Mouse (Mus musculus): Measurements from ENCODE around the gene C1qtnf1. TPM values are rescaled to one million over a fixed set of nuclear protein-coding genes. Genes with fewer than 3 reads are reported as not detected.
A peak's percentile ranks its signal among the peaks of the same experiment; 100 is the strongest.

The C1qtnf1 gene
- polyA plus RNA-seq, 1 experiment from 2014 or later, result 7.5 TPM

DNA sequence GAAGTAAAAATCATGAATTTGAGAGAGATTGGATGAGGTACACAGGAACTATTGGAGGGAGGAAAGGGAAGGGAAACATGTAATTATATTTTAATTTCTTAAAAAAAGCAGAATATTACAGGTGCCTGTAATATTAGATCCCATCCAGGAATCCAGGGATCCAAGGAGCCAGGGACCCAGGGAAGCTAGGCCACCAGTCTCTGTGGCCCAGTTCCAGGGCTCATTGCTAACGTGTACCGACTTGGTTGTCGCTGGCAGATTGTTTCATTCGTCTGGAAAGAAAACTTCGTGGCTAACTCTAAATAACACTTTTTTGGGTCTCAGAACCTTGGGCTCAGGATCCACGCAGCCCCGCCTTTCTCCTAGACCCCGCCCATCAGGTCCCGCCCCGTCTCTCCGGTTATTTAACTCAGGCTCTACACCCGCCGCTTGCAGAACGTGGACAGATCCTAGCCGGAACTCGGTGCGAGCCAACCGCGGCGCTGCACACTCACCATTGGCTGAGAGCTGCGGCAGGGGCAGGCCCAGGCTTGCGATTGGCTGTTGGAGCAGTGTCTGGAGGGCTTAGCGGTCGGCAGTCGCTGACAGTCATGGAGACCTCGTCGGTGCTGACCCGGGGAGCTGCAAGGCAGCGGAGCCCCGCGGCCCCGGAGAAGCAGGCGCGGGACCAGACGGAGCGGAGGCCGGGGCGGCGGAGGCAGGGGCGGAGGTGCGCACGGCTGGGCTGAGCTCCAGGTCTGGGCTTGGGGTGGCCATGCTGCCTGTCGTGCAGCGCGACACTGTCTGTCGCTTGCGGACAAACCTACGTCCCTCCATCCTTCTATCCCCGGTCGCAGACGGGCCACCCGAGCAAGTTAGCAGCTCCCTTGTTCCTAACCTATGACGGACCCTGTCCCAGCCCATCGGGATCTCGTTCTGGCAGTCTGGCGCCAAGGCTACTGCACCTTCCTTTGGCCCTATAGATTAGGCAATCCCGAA lies 48.7 kb downstream of the C1qtnf1 start, which contains the start of gene Engase:
Gene Engase, plus strand, starts transcription at position 434 of the 978 bp plus-strand sequence.
- Histone ChIP-seq H3K27ac (replicated peaks in 1 of 2; ENCODE audit: control insufficient read depth in 1 of 2, insufficient read depth in 1 of 2, low read depth in 2 of 2, low read length in 2 of 2) (peak within 1 kb of the TSS; percentile 31 to 42; a peak in 2 of 4 replicates), H3K4me1 (ENCODE audit: control insufficient read depth in 2 of 2, insufficient read depth in 2 of 2, low read length in 2 of 2) (peaks cover 3 to 8% of the 10 kb centered on the region in 2 experiments; a peak in 1 of 4 replicates), H3K9me3 (ENCODE audit: control insufficient read depth, low read length) (no peaks in the 10 kb centered on the region), H3K4me3 (ENCODE audit: control insufficient read depth in 1 of 2, insufficient read depth in 1 of 2, low read depth in 1 of 2, low read length in 2 of 2) (peak within 1 kb of the TSS; percentile 72 to 79), H3K36me3 (ENCODE audit: control insufficient read depth, insufficient read depth, low read length) (0 out of 2 replicates have a peak, but pooled peaks cover 6% of the 10 kb centered on the region), H3K4me2 (ENCODE audit: low read length) (peak within 1 kb of the TSS; percentile 96), H3K27me3 (ENCODE audit: control insufficient read depth, insufficient read depth, low read length) (no peaks in the 10 kb centered on the region), H3K9ac (ENCODE audit: low read length) (peak within 1 kb of the TSS; percentile 82)
- peak; percentile 98 for ATAC-seq (ENCODE audit: insufficient number of reproducible peaks, insufficient read depth, low FRiP score, low read depth)
- under 1% methylated on average over 56 of the region's 57 CpGs for WGBS

DNA sequence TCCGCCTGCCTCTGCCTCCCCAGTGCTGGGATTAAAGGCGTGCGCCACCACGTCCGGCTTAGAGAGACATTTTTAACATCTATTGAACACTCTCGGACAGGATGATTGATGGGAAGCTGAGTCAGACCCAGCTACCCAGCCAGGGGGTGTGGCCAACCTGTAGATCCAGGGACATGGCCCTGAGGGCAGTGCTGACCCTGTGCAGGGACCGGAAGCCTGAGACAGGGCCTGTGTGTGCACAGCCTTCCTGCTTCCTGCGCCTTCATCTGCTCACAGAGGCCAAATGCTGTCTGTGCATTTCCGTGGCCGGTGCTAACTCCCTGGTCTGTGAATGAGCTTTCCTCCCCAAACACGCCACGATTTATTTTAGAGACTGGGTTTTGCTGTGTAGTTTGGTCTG lies 51.8 kb downstream of the C1qtnf1 start:
- Histone ChIP-seq H3K4me1 (ENCODE audit: control insufficient read depth in 2 of 2, insufficient read depth in 2 of 2, low read length in 2 of 2) (peaks cover 3 to 4% of the 10 kb centered on the region in 2 experiments; a peak in 1 of 4 replicates), H3K4me2 (ENCODE audit: low read length) (no peak overlapping the region), H3K9me3 (ENCODE audit: control insufficient read depth, low read length) (no peaks in the 10 kb centered on the region), H3K36me3 (ENCODE audit: control insufficient read depth, insufficient read depth, low read length) (peaks cover 29% of the 10 kb centered on the region), H3K4me3 (ENCODE audit: control insufficient read depth in 1 of 2, insufficient read depth in 1 of 2, low read depth in 1 of 2, low read length in 2 of 2) (no peak overlapping the region), H3K9ac (ENCODE audit: low read length) (no peak overlapping the region), H3K27me3 (ENCODE audit: control insufficient read depth, insufficient read depth, low read length) (no peaks in the 10 kb centered on the region), H3K27ac (replicated peaks in 1 of 2; ENCODE audit: control insufficient read depth in 1 of 2, insufficient read depth in 1 of 2, low read depth in 2 of 2, low read length in 2 of 2) (no peak overlapping the region)
- WGBS, result 73% methylated on average over 12 of the region's 12 CpGs
- no peak for ATAC-seq (ENCODE audit: insufficient number of reproducible peaks, insufficient read depth, low FRiP score, low read depth)

GRCm38 (mm10) chr11:118481231-118481630 lies 53.2 kb downstream of the C1qtnf1 start:
- Histone ChIP-seq H3K27ac (replicated peaks in 1 of 2; ENCODE audit: control insufficient read depth in 1 of 2, insufficient read depth in 1 of 2, low read depth in 2 of 2, low read length in 2 of 2) (no peak overlapping the region), H3K9me3 (ENCODE audit: control insufficient read depth, low read length) (no peaks in the 10 kb centered on the region), H3K4me2 (ENCODE audit: low read length) (no peak overlapping the region), H3K36me3 (ENCODE audit: control insufficient read depth, insufficient read depth, low read length) (peaks cover 33% of the 10 kb centered on the region), H3K4me3 (ENCODE audit: control insufficient read depth in 1 of 2, insufficient read depth in 1 of 2, low read depth in 1 of 2, low read length in 2 of 2) (no peak overlapping the region), H3K4me1 (ENCODE audit: control insufficient read depth in 2 of 2, insufficient read depth in 2 of 2, low read length in 2 of 2) (peaks cover 3 to 4% of the 10 kb centered on the region in 2 experiments; a peak in 1 of 4 replicates), H3K27me3 (ENCODE audit: control insufficient read depth, insufficient read depth, low read length) (no peaks in the 10 kb centered on the region), H3K9ac (ENCODE audit: low read length) (no peak overlapping the region)
- 92% methylated on average over 11 of the region's 11 CpGs for WGBS
- ATAC-seq (ENCODE audit: insufficient number of reproducible peaks, insufficient read depth, low FRiP score, low read depth), result no peak

DNA sequence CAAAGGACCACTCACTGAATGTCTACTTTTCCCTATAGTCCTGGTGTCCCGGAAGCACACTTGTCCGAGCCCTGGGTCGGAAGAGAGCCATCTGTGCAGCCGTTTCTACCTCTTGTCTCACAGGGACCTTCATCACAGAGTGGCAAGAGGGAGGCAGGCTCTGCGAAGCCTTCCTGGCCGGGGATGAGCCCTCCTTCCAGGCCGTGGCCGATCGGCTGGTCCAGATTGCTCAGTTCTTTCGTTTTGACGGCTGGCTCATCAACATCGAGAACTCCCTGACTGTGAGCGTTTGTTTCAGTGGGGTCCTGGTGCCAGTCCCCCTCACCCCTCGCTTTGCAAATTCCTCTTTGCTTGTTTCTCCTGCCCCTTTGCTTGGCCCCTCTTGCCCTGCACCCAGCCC lies 53.7 kb downstream of the C1qtnf1 start:
- H3K27ac ChIP-seq (replicated peaks in 1 of 2; ENCODE audit: control insufficient read depth in 1 of 2, insufficient read depth in 1 of 2, low read depth in 2 of 2, low read length in 2 of 2), result no peak overlapping the region
- no peak overlapping the region for H3K4me2 ChIP-seq (ENCODE audit: low read length)
- H3K36me3 ChIP-seq (ENCODE audit: control insufficient read depth, insufficient read depth, low read length), result peaks cover 36% of the 10 kb centered on the region
- no peak overlapping the region for H3K4me3 ChIP-seq (ENCODE audit: control insufficient read depth in 1 of 2, insufficient read depth in 1 of 2, low read depth in 1 of 2, low read length in 2 of 2)
- ATAC-seq (ENCODE audit: insufficient number of reproducible peaks, insufficient read depth, low FRiP score, low read depth), result no peak
- no peaks in the 10 kb centered on the region for H3K9me3 ChIP-seq (ENCODE audit: control insufficient read depth, low read length)
- H3K9ac ChIP-seq (ENCODE audit: low read length), result no peak overlapping the region
- WGBS, result 86% methylated on average over 14 of the region's 14 CpGs
- peaks cover 3 to 4% of the 10 kb centered on the region in 2 experiments; a peak in 1 of 4 replicates for H3K4me1 ChIP-seq (ENCODE audit: control insufficient read depth in 2 of 2, insufficient read depth in 2 of 2, low read length in 2 of 2)
- no peaks in the 10 kb centered on the region for H3K27me3 ChIP-seq (ENCODE audit: control insufficient read depth, insufficient read depth, low read length)

DNA sequence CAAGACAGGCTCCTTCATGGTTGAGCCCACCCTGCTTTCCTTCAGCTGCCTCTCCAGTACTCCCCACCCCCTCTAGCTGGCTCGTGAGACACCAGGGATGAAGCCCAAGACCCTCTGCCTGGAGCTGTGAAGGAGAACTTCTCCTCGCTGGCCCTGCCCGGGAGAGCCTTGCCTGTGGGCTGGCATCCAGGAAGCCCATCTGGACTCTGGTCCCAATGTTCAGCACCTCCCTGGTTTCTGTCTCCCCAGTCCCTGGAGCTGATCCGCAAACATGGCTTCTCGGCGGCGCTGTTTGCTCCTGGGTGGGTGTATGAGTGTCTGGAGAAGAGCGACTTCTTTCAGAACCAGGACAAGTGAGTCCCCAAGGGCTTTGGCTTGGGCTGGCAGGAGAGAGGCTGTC lies 56.2 kb downstream of the C1qtnf1 start:
- no peaks in the 10 kb centered on the region for H3K27me3 ChIP-seq (ENCODE audit: control insufficient read depth, insufficient read depth, low read length)
- WGBS, result 73% methylated on average over 8 of the region's 8 CpGs
- H3K9ac ChIP-seq (ENCODE audit: low read length), result no peak overlapping the region
- H3K27ac ChIP-seq (replicated peaks in 1 of 2; ENCODE audit: control insufficient read depth in 1 of 2, insufficient read depth in 1 of 2, low read depth in 2 of 2, low read length in 2 of 2), result no peak overlapping the region
- no peaks in the 10 kb centered on the region for H3K9me3 ChIP-seq (ENCODE audit: control insufficient read depth, low read length)
- peaks cover 45% of the 10 kb centered on the region for H3K36me3 ChIP-seq (ENCODE audit: control insufficient read depth, insufficient read depth, low read length)
- ATAC-seq (ENCODE audit: insufficient number of reproducible peaks, insufficient read depth, low FRiP score, low read depth), result no peak
- H3K4me1 ChIP-seq (ENCODE audit: control insufficient read depth in 2 of 2, insufficient read depth in 2 of 2, low read length in 2 of 2), result no peaks in the 10 kb centered on the region
- H3K4me3 ChIP-seq (ENCODE audit: control insufficient read depth in 1 of 2, insufficient read depth in 1 of 2, low read depth in 1 of 2, low read length in 2 of 2), result no peak overlapping the region
- no peak overlapping the region for H3K4me2 ChIP-seq (ENCODE audit: low read length)

GRCm38 (mm10) chr11:118485338-118485737 lies 57.3 kb downstream of the C1qtnf1 start:
- ATAC-seq (ENCODE audit: insufficient number of reproducible peaks, insufficient read depth, low FRiP score, low read depth), result no peak
- 56% methylated on average over 11 of the region's 11 CpGs for WGBS

DNA sequence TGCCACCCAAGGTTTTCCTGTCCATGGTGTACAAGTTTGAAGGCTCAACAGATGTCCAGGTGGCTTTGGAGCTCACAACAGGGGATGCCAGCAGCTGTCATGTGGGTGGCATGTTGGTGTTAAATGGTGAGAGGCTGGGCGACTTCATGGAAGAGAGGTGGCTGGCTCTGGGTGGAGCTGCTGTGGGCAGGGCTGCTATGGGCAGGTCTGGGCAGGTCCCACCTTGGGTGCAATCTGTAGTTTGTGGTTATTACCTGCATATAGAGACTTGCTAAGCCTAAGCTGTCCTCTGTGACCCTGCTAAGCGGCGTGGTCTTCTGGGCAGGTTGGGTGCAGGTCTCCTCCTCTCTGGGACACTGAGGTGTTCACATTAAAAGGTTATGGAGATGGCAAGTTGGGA lies 57.8 kb downstream of the C1qtnf1 start:
- H3K36me3 ChIP-seq (ENCODE audit: control insufficient read depth, insufficient read depth, low read length), result peaks cover 39% of the 10 kb centered on the region
- no peak overlapping the region for H3K27ac ChIP-seq (replicated peaks in 1 of 2; ENCODE audit: control insufficient read depth in 1 of 2, insufficient read depth in 1 of 2, low read depth in 2 of 2, low read length in 2 of 2)
- WGBS, result 81% methylated on average over 3 of the region's 3 CpGs
- no peaks in the 10 kb centered on the region for H3K9me3 ChIP-seq (ENCODE audit: control insufficient read depth, low read length)
- no peak overlapping the region for H3K4me3 ChIP-seq (ENCODE audit: control insufficient read depth in 1 of 2, insufficient read depth in 1 of 2, low read depth in 1 of 2, low read length in 2 of 2)
- peaks cover 5% of the 10 kb centered on the region; the same call in 1 of the 2 replicates for H3K27me3 ChIP-seq (ENCODE audit: control insufficient read depth, insufficient read depth, low read length)
- no peak for ATAC-seq (ENCODE audit: insufficient number of reproducible peaks, insufficient read depth, low FRiP score, low read depth)
- no peak overlapping the region for H3K4me2 ChIP-seq (ENCODE audit: low read length)
- H3K9ac ChIP-seq (ENCODE audit: low read length), result no peak overlapping the region
- peaks cover 2 to 4% of the 10 kb centered on the region in 2 experiments; a peak in 2 of 4 replicates for H3K4me1 ChIP-seq (ENCODE audit: control insufficient read depth in 2 of 2, insufficient read depth in 2 of 2, low read length in 2 of 2)

More at GRCm38 (mm10) chr11:118485338-118485737, 57.3 kb downstream of the C1qtnf1 start:
- Histone ChIP-seq H3K36me3 (ENCODE audit: control insufficient read depth, insufficient read depth, low read length) (peaks cover 39% of the 10 kb centered on the region), H3K9me3 (ENCODE audit: control insufficient read depth, low read length) (no peaks in the 10 kb centered on the region), H3K4me3 (ENCODE audit: control insufficient read depth in 1 of 2, insufficient read depth in 1 of 2, low read depth in 1 of 2, low read length in 2 of 2) (no peak overlapping the region), H3K9ac (ENCODE audit: low read length) (no peak overlapping the region), H3K4me1 (ENCODE audit: control insufficient read depth in 2 of 2, insufficient read depth in 2 of 2, low read length in 2 of 2) (peaks cover 0 to under 1% of the 10 kb centered on the region in 2 experiments; a peak in 1 of 4 replicates), H3K4me2 (ENCODE audit: low read length) (no peak overlapping the region), H3K27ac (replicated peaks in 1 of 2; ENCODE audit: control insufficient read depth in 1 of 2, insufficient read depth in 1 of 2, low read depth in 2 of 2, low read length in 2 of 2) (no peak overlapping the region), H3K27me3 (ENCODE audit: control insufficient read depth, insufficient read depth, low read length) (peaks cover 2% of the 10 kb centered on the region; the same call in 1 of the 2 replicates)
